Mouse (Mus musculus) lung, postnatal 0 days (tissue): ENCODE measurements around the gene Gm20388. TPM values are rescaled to one million over a fixed set of nuclear protein-coding genes. Genes with fewer than 3 reads are reported as not detected.

Experiments
- ATAC-seq: fragments of 200-750 bp; cut with Nextera tagmentation; 2 replicates; pipeline ENCODE4 v1.8.0; 2017; ENCODE audit warnings: moderate library complexity
- DNase-seq: peaks from one replicate; pipeline ENCODE4 v3.0.0-alpha.2; 2016; ENCODE audit warnings: low spot score
- H3K27ac ChIP-seq: fragments of 300-500 bp; sonication (generic); 2 replicates; pipeline ENCODE4 v1.5.1; 2014; ENCODE audit warnings: antibody characterized with exemption, mild to moderate bottlenecking, low read length, mixed read lengths
- H3K27me3 ChIP-seq: fragments of 300-500 bp; sonication (generic); replicated peaks from 2 replicates; pipeline ENCODE4 v1.6.1; 2014; ENCODE audit warnings: low read length, mixed read lengths; ENCODE audit not compliant: insufficient read depth
- H3K36me3 ChIP-seq: fragments of 300-500 bp; sonication (generic); 2 replicates; pipeline ENCODE4 v1.6.1; 2014; ENCODE audit warnings: low read length, mixed read lengths; ENCODE audit not compliant: insufficient read depth
- H3K4me1 ChIP-seq: fragments of 300-500 bp; sonication (generic); 2 replicates; pipeline ENCODE4 v1.6.1; 2014; ENCODE audit warnings: antibody characterized with exemption, low read depth, low read length, mixed read lengths; ENCODE audit not compliant: insufficient read depth
- H3K4me2 ChIP-seq: fragments of 300-500 bp; sonication (generic); replicated peaks from 2 replicates; pipeline ENCODE4 v1.6.1; 2014; ENCODE audit warnings: low read depth, mild to moderate bottlenecking, low read length, moderate library complexity, mixed read lengths
- H3K4me3 ChIP-seq: fragments of 300-500 bp; sonication (generic); 2 replicates; pipeline ENCODE4 v1.5.1; 2014; ENCODE audit warnings: low read depth, low read length
- H3K9ac ChIP-seq: fragments of 300-500 bp; sonication (generic); replicated peaks from 2 replicates; pipeline ENCODE4 v1.6.1; 2014; ENCODE audit warnings: low read depth, mild to moderate bottlenecking
- H3K9me3 ChIP-seq: fragments of 300-500 bp; sonication (generic); 2 replicates; pipeline ENCODE4 v1.6.1; 2016; ENCODE audit warnings: low read length, mixed read lengths
- CTCF ChIP-seq: IDR thresholded peaks from 2 replicates; pipeline ENCODE4 v1.5.1; 2016; ENCODE audit warnings: antibody characterized with exemption, mild to moderate bottlenecking
- EP300 ChIP-seq: IDR thresholded peaks from 2 replicates; pipeline ENCODE4 v1.6.1; 2016; ENCODE audit warnings: antibody characterized with exemption, mild to moderate bottlenecking, control low read depth
- WGBS: fragments of 180-500 bp; shearing (Covaris S2); extraction: QIAGEN DNeasy Blood & Tissue Kit; methylation state at CpG from one replicate; pipeline ENCODE4 v1.1.7; 2014; 5-methylcytosine and 5-hydroxymethylcytosine counted together
- polyA plus RNA-seq: library from polyadenylated mRNA; unstranded; fragments of >200 nt; fragmentation: Nextera tagmentation; extraction: Ambion mirVana; gene quantifications from 2 replicates; pipeline ENCODE4 v1.2.1, GENCODE M21; 2015

Gm20388 gene
- polyA plus RNA-seq, 1 experiment from 2014 or later: not detected

GRCm38 (mm10) chr8:120912463-120912862 lies 1001.8 kb downstream of the Gm20388 start:
- 31% methylated on average over 6 of the region's 6 CpGs for WGBS
- no peak for ATAC-seq
- no peak overlapping the region for H3K9ac ChIP-seq
- DNase-seq: no peak
- no peak for TF ChIP-seq CTCF
- no peak for TF ChIP-seq EP300
- H3K27me3 ChIP-seq: no peaks in the 10 kb centered on the region
- H3K27ac ChIP-seq: no peak overlapping the region
- no peak overlapping the region for H3K4me2 ChIP-seq
- H3K4me1 ChIP-seq: no peaks in the 10 kb centered on the region
- no peak overlapping the region for H3K4me3 ChIP-seq
- no peaks in the 10 kb centered on the region for H3K9me3 ChIP-seq
- no peaks in the 10 kb centered on the region for H3K36me3 ChIP-seq

GRCm38 (mm10) chr8:120916831-120917435 lies 1006.3 kb downstream of the Gm20388 start:
- Histone ChIP-seq H3K27me3 (no peaks in the 10 kb centered on the region), H3K36me3 (no peaks in the 10 kb centered on the region), H3K9me3 (no peaks in the 10 kb centered on the region), H3K4me3 (no peak overlapping the region), H3K4me1 (no peaks in the 10 kb centered on the region), H3K9ac (no peak overlapping the region), H3K27ac (no peak overlapping the region), H3K4me2 (no peak overlapping the region)
- WGBS: 42% methylated on average over 14 of the region's 14 CpGs
- TF ChIP-seq CTCF: no peak
- no peak for DNase-seq
- peak; percentile 38; the same call in 1 of the 2 replicates for ATAC-seq

GRCm38 (mm10) chr8:120920527-120920926 lies 1009.9 kb downstream of the Gm20388 start:
- no peaks in the 10 kb centered on the region for H3K27me3 ChIP-seq
- no peak overlapping the region for H3K4me2 ChIP-seq
- H3K4me1 ChIP-seq: no peaks in the 10 kb centered on the region
- no peak overlapping the region for H3K27ac ChIP-seq
- H3K4me3 ChIP-seq: no peak overlapping the region
- no peaks in the 10 kb centered on the region for H3K36me3 ChIP-seq
- ATAC-seq (no peak), DNase-seq (no peak)
- 79% methylated on average over 4 of the region's 4 CpGs for WGBS
- no peak overlapping the region for H3K9ac ChIP-seq
- no peaks in the 10 kb centered on the region for H3K9me3 ChIP-seq
- TF ChIP-seq CTCF (no peak), EP300 (no peak)

GRCm38 (mm10) chr8:120926201-120926600 lies 1015.6 kb downstream of the Gm20388 start:
- Histone ChIP-seq H3K9me3 (no peaks in the 10 kb centered on the region), H3K36me3 (no peaks in the 10 kb centered on the region), H3K4me1 (no peaks in the 10 kb centered on the region), H3K27me3 (no peaks in the 10 kb centered on the region), H3K4me3 (no peak overlapping the region), H3K9ac (no peak overlapping the region), H3K27ac (no peak overlapping the region), H3K4me2 (no peak overlapping the region)
- ATAC-seq: no peak
- TF ChIP-seq EP300 (no peak), CTCF (no peak)
- DNase-seq: no peak
- WGBS: 78% methylated on average over 9 of the region's 9 CpGs

- H3K4me3 ChIP-seq: no peak overlapping the region
- 86% methylated on average over 6 of the region's 6 CpGs for WGBS
- H3K27me3 ChIP-seq: no peaks in the 10 kb centered on the region
Observed at GRCm38 (mm10) chr8:120928082-120928481, 1017.4 kb downstream of the Gm20388 start.

GRCm38 (mm10) chr8:120934596-120934995 lies 1024.0 kb downstream of the Gm20388 start:
- H3K9me3 ChIP-seq: no peaks in the 10 kb centered on the region
- H3K36me3 ChIP-seq: no peaks in the 10 kb centered on the region
- WGBS: 90% methylated on average over 9 of the region's 9 CpGs
- TF ChIP-seq CTCF: no peak
- TF ChIP-seq EP300: no peak
- ATAC-seq: no peak
- DNase-seq: no peak
- no peak overlapping the region for H3K4me3 ChIP-seq
- no peak overlapping the region for H3K9ac ChIP-seq
- no peaks in the 10 kb centered on the region for H3K27me3 ChIP-seq
- H3K4me2 ChIP-seq: no peak overlapping the region
- H3K4me1 ChIP-seq: no peaks in the 10 kb centered on the region
- no peak overlapping the region for H3K27ac ChIP-seq

More at GRCm38 (mm10) chr8:120928082-120928481, 1017.4 kb downstream of the Gm20388 start:
- TF ChIP-seq EP300: no peak
- no peak for TF ChIP-seq CTCF
- Histone ChIP-seq H3K9me3 (no peaks in the 10 kb centered on the region), H3K9ac (no peak overlapping the region), H3K36me3 (no peaks in the 10 kb centered on the region), H3K4me2 (no peak overlapping the region), H3K4me1 (no peaks in the 10 kb centered on the region), H3K27ac (no peak overlapping the region)
- DNase-seq (no peak), ATAC-seq (no peak)

- no peak for ATAC-seq
- H3K4me2 ChIP-seq: no peak overlapping the region
- no peaks in the 10 kb centered on the region for H3K27me3 ChIP-seq
- no peaks in the 10 kb centered on the region for H3K4me1 ChIP-seq
- no peak overlapping the region for H3K4me3 ChIP-seq
- TF ChIP-seq CTCF: no peak
- no peak for TF ChIP-seq EP300
- H3K27ac ChIP-seq: no peak overlapping the region
- no peaks in the 10 kb centered on the region for H3K36me3 ChIP-seq
- no peak for DNase-seq
- no peak overlapping the region for H3K9ac ChIP-seq
- 36% methylated on average over 7 of the region's 10 CpGs for WGBS
- H3K9me3 ChIP-seq: no peaks in the 10 kb centered on the region
Observed at GRCm38 (mm10) chr8:120936685-120937084, 1026.0 kb downstream of the Gm20388 start.
